Mouse (Mus musculus) central nervous system, embryonic 18 days (tissue): ENCODE data around the gene Eddm3b. TPM values are rescaled to one million over a fixed set of nuclear protein-coding genes. Genes with fewer than 3 reads are reported as not detected.

ENCODE experiments used
- polyA plus RNA-seq: library from polyadenylated mRNA; depleted of rRNA; stranded (reverse); fragments of >200 nt; gene quantifications from 2 replicates; pipeline ENCODE4 v1.2.3, GENCODE M21; 2012; rRNA removed

Eddm3b gene
- polyA plus RNA-seq: not detected in 2 replicates

DNA sequence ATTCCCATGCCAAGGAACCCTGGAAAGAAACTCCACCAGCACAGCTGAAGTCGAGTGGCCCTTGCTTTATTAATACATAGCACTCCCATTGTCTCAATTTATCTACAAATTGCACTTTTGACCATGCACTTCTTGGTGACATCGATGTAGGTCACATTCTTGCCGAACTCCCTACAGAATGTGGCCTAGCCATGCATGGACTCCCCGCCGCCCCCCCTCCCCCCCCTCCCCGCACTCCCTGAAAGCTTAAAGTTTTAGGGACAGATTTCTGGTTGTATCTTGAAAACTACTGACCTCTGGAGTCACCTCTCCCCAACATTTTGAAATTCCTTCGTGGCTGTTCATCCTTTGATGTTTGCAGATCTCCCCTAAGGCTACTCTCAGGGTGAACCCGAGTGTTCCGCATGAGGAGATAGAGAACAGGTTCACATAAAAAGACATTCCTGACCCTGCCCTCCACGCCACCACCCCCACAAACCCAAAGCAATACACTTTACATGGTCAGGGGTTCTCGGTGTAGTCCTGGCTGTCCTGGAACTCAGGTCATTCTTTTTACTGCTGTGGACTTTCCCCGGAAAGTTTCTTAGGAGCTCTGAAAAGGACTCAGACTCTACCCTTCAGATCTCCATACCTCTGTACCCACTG, at the start of gene Eddm3b:
Gene Eddm3b (plus strand): TSS at position 511 of the 645 bp plus-strand sequence.

GRCm38 (mm10) chr14:51074335-51074734, 39.9 kb upstream of the Eddm3b start, which contains the start of gene Olfr750:
Gene Olfr750, minus strand, starts transcription at chr14:51074435.

DNA sequence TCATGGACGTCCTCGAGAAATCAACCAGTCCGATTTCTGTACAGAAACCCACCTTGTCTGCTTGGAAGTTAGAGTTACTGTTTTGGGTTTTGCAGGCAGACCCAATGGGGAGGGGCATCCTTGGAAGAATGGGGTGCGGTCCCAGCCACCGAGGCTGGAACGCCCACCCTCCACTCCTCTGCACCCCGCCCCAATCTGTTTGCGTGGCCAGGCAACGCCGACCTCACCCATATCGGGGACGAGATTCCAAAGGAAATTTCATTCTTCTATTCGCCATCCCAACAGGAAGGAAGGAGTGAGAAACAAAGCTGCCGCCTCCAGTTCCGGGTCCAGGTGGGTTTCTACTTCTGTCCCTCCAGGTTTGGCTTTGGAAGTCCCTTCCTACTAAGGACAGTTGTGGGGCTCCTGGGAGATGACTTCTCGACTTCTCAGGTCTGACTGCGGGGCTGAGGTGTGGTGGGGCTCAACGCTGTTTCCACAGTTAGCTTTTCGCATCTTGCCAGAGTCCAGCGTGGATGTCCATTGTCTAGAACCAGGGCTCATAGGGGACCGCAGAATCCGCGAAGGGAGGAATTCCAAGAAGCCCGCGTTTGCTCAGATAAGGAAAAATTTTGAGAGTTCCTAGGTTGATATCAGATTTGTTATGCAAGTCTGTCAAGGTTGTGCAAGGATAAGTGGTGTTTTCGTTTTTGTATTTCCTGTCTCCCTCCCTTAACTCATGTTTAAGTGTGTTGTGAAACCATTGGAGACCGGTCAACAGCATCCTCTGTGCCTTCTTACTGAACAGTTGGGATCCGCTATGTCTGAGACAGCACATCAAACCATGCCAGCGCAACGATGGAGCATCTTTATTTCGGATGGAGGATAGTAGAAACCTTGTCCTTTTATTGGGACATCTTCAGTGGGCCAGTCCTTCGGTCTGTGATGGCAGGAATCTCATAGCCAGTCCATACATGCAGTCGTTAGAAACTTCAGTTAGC, 23.0 kb upstream of the Eddm3b start, which contains the start of the genes Rnase4 and Ang:
Gene Rnase4 (plus strand): TSS at position 157 of the 980 bp plus-strand sequence.
Gene Ang (plus strand): TSS at position 230 of the 980 bp plus-strand sequence.

DNA sequence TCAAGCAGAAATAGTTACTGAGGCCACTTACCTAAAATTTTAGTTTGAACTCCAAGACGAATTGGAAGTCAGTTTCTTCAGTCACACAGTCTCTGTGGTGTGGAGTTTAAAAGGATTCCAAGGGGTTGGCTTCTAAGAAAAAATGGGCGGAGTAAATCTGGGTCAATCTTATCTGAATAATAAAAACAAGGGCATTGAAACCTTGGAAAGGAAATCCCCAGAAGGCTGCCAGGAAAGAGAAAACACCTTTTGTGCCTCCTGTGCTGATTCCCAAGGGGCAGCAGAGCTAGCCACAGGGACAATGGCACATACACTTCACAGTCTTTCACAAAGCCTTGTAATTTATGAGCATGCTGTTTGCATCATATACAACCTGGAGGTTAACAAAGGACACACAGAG, 32.5 kb downstream of the Eddm3b start, which contains the start of gene Rnase1:
Gene Rnase1 (minus strand): TSS at position 101 of the 400 bp plus-strand sequence.

DNA sequence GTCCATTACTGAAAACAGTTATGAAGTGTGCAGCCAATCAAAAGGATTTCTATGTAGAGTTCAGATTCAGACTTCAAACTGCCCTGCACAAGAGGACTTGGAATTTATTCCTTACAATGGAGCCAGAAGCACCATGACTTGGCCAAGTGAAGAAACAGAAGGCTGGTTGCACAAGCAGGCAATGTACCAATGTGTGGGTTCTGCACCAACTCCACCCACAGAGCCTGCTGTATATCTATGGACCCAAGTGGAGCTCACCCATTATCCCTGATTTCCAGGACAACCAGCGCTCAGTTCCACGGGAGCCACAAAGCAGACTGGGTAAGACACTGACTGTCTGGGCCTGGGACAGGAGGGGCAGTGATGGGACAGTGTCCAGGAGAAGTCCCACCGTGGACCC, 47.8 kb downstream of the Eddm3b start, which contains the start of gene Rnase2b:
Gene Rnase2b (plus strand): TSS at position 285 of the 400 bp plus-strand sequence.

Other genes with a start within 250 kb of the Eddm3b start
- 3.6 and 4.7 TPM in 2 replicates for gene Tep1, start 243.9 kb upstream of the Eddm3b start, polyA plus RNA-seq
- gene Klhl33, start 216.9 kb upstream of the Eddm3b start, polyA plus RNA-seq: 2.2 and 2.5 TPM in 2 replicates
- gene Osgep, start 189.5 kb upstream of the Eddm3b start, polyA plus RNA-seq: 104 and 110 TPM in 2 replicates
- gene Apex1, start 189.5 kb upstream of the Eddm3b start, polyA plus RNA-seq: 136 and 142 TPM in 2 replicates
- 154 and 167 TPM in 2 replicates for gene Pip4p1, start 183.6 kb upstream of the Eddm3b start, polyA plus RNA-seq
- 20.7 and 23.4 TPM in 2 replicates for gene Pnp, start 183.3 kb upstream of the Eddm3b start, polyA plus RNA-seq
- gene Gm49342, start 169.9 kb upstream of the Eddm3b start, polyA plus RNA-seq: 18.3 and 19.4 TPM in 2 replicates
- 0.56 and 0.95 TPM in 2 replicates for gene Pnp2, start 158.4 kb upstream of the Eddm3b start, polyA plus RNA-seq
- 0.06 TPM in 1 of 2 replicates, not detected in the other for gene Rnase10, start 106.7 kb upstream of the Eddm3b start, polyA plus RNA-seq
- not detected in 2 replicates for gene Rnase9, start 72.6 kb upstream of the Eddm3b start, polyA plus RNA-seq
- gene Rnase11, start 64.3 kb upstream of the Eddm3b start, polyA plus RNA-seq: not detected in 2 replicates
- not detected in 2 replicates for gene Rnase12, start 56.8 kb upstream of the Eddm3b start, polyA plus RNA-seq
- gene Olfr750, start 40.0 kb upstream of the Eddm3b start, polyA plus RNA-seq: 0.03 and 0.06 TPM in 2 replicates
- 20.0 and 20.9 TPM in 2 replicates for gene Rnase4, start 23.3 kb upstream of the Eddm3b start, polyA plus RNA-seq
- gene Ang, start 23.3 kb upstream of the Eddm3b start, polyA plus RNA-seq: 5.3 and 5.4 TPM in 2 replicates
- gene Rnase6, start 9.5 kb downstream of the Eddm3b start, polyA plus RNA-seq: 1.1 and 1.2 TPM in 2 replicates
- gene Rnase1, start 32.4 kb downstream of the Eddm3b start, polyA plus RNA-seq: 0.31 and 0.36 TPM in 2 replicates
- not detected in 2 replicates for gene Rnase2b, start 47.8 kb downstream of the Eddm3b start, polyA plus RNA-seq
- not detected in 2 replicates for gene Ang2, start 84.7 kb downstream of the Eddm3b start, polyA plus RNA-seq
- not detected in 2 replicates for gene Ear14, start 89.0 kb downstream of the Eddm3b start, polyA plus RNA-seq
- not detected in 2 replicates for gene Rnase2a, start 141.7 kb downstream of the Eddm3b start, polyA plus RNA-seq
- not detected in 2 replicates for gene Gm7247, start 247.3 kb downstream of the Eddm3b start, polyA plus RNA-seq